ENCODE assay signal across 8 mouse cellular contexts in genomic region chr11:38938124-38938883, GRCm38 (mm10).
DNase-seq lines count a peak whose midpoint lies in the region; ATAC-seq lines count a peak whose summit lies in the region.

No protein-coding gene starts in this region.

- DNase-seq in cerebellum, postnatal 10 days: peak; percentile 28 to 58
- DNase-seq in cerebellum, postnatal 36 days: no peak
- DNase-seq in layer of hippocampus, adult 9-11 months: peak; percentile 4
- DNase-seq in layer of hippocampus, adult 8-10 months (ENCODE audit: low spot score in 2 of 2): no peak
- DNase-seq in brain, embryonic 18.5 days (ENCODE audit: low read depth, low spot score): peak; percentile 22
- peak; percentile 15 for DNase-seq in kidney, postnatal 14 days
- DNase-seq in adrenal gland, adult 2 months: no peak

- no peak for ATAC-seq in erythroid progenitor cell, adult 5-6 weeks (replicated peaks; ENCODE audit: low FRiP score, poor library complexity, severe bottlenecking)

Comparison
In these comparisons a context has a peak if more than half of its experiments do, and no peak if none do; other contexts are left out.
1. DNase-seq: peak in cerebellum, postnatal 10 days (2 of 2), layer of hippocampus, adult 9-11 months (single experiment), brain, embryonic 18.5 days (single experiment) and kidney, postnatal 14 days (single experiment); none in cerebellum, postnatal 36 days (0 of 2), layer of hippocampus, adult 8-10 months (0 of 2) and adrenal gland, adult 2 months (single experiment).